Mouse (Mus musculus) megakaryocyte, embryonic 14.5 days (primary cell): Measurements from ENCODE around the gene Olfr262.

ENCODE experiments used
- FLI1 ChIP-seq: IDR thresholded peaks from 2 replicates; pipeline ENCODE4 v1.6.1; 2012; ENCODE audit warnings: low read length, inconsistent platforms, mixed read lengths
- GATA1 ChIP-seq: IDR thresholded peaks from 3 replicates; pipeline ENCODE4 v1.6.1; 2012; ENCODE audit warnings: mixed read lengths, low read length, inconsistent platforms, borderline replicate concordance

- TF ChIP-seq GATA1 (no peak), FLI1 (no peak)
Measured at GRCm38 (mm10) chr19:12200334-12200733, 41.1 kb downstream of the Olfr262 start, which contains the start of gene Olfr1431.
